7 mouse cellular contexts compared by ENCODE assay signal in the genomic region with DNA sequence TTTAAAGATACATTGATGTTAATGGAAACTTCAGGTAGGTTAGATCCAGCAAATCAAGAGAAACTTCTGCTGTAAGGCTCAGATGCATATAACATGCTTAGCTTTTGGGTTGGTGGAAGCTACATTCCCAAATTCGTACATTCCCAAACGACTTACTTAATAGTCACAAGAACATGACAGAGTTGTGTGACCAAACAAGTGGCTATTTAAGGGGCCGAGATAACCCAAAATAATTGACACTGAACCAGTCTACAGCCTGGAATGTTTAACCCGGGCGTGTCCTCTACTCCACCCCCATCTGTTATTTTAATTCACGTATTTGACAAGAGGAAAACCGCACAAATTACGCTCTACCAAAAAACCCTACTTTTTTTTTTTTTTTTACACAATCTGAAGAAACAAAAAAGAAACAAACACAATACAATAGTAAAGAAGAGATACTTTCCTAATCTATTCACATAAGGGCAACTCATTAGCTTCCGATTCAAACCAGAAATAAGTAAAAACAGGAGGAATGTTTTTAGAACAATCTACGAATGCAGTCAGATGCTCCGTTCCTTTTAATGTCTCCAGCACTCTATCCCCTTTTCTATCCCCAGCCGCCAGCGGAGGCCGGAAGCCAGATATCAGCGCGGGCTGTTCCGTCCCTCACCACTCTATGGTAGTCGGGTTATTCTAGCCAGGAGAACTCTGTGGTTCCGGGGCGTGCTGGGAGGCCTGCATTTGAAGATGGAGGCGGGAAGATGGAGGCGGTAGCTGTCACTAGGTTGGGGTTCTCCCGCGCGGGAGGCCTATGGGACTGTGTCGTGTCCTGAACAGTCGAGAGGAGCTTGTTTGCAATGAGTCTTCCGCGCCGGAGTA. TPM values are rescaled to one million over a fixed set of nuclear protein-coding genes. Genes with fewer than 3 reads are reported as not detected.
A peak's percentile ranks its signal among the peaks of the same experiment; 100 is the strongest.
DNase-seq lines count a peak whose midpoint lies in the region; ATAC-seq lines count a peak whose summit lies in the region.

A gene (plus strand): TSS at position 726 of the 861 bp plus-strand sequence.

- H3K4me2 ChIP-seq in embryonic facial prominence, embryonic 11.5 days (ENCODE audit: low read depth, low read length): peak within 1 kb of the TSS; percentile 75
- peak within 1 kb of the TSS; percentile 98 for H3K4me2 ChIP-seq in midbrain, embryonic 13.5 days (replicated peaks)

- no peaks in the 10 kb centered on the region for H3K9me3 ChIP-seq in embryonic facial prominence, embryonic 11.5 days (replicated peaks; ENCODE audit: control insufficient read depth, low read length)
- H3K9me3 ChIP-seq in limb, embryonic 10.5 days (replicated peaks): no peaks in the 10 kb centered on the region
- no peaks in the 10 kb centered on the region for H3K9me3 ChIP-seq in midbrain, embryonic 13.5 days

- no peaks in the 10 kb centered on the region for H3K4me1 ChIP-seq in embryonic facial prominence, embryonic 11.5 days (ENCODE audit: control insufficient read depth, insufficient read depth, low read length)
- H3K4me1 ChIP-seq in limb, embryonic 10.5 days: peaks cover 14% of the 10 kb centered on the region; the same call in 1 of the 2 replicates
- peaks cover 17% of the 10 kb centered on the region for H3K4me1 ChIP-seq in midbrain, embryonic 13.5 days (replicated peaks)

- no peaks in the 10 kb centered on the region for H3K27me3 ChIP-seq in embryonic facial prominence, embryonic 11.5 days (ENCODE audit: control insufficient read depth, insufficient read depth, low read length)
- no peaks in the 10 kb centered on the region for H3K27me3 ChIP-seq in limb, embryonic 10.5 days (ENCODE audit: low read depth, poor library complexity, severe bottlenecking)
- no peaks in the 10 kb centered on the region for H3K27me3 ChIP-seq in midbrain, embryonic 13.5 days

- 6% methylated on average over 30 of the region's 30 CpGs for WGBS in embryonic facial prominence, embryonic 11.5 days
- 8% methylated on average over 30 of the region's 30 CpGs for WGBS in limb, embryonic 10.5 days
- WGBS in midbrain, embryonic 13.5 days: 7% methylated on average over 30 of the region's 30 CpGs

- peak; percentile 97 for DNase-seq in adrenal gland, postnatal 14 days
- DNase-seq in embryonic facial prominence, embryonic 11.5 days (ENCODE audit: low spot score): peak; percentile 96
- peak; percentile 87 for DNase-seq in kidney, adult 11 months
- DNase-seq in limb, embryonic 10.5 days (ENCODE audit: low spot score): peak; percentile 91
- DNase-seq in spleen, adult 12 weeks (ENCODE audit: low spot score): peak; percentile 89

- H3K9ac ChIP-seq in embryonic facial prominence, embryonic 11.5 days (replicated peaks; ENCODE audit: low read length): peak within 1 kb of the TSS; percentile 86
- H3K9ac ChIP-seq in midbrain, embryonic 13.5 days (replicated peaks): peak within 1 kb of the TSS; percentile 81

- peak within 1 kb of the TSS; percentile 89 for H3K4me3 ChIP-seq in embryonic facial prominence, embryonic 11.5 days (ENCODE audit: low read depth, low read length)
- H3K4me3 ChIP-seq in limb, embryonic 10.5 days: peak within 1 kb of the TSS; percentile 93
- H3K4me3 ChIP-seq in midbrain, embryonic 13.5 days (replicated peaks): peak within 1 kb of the TSS; percentile 88

- H3K36me3 ChIP-seq in embryonic facial prominence, embryonic 11.5 days (replicated peaks; ENCODE audit: control insufficient read depth, insufficient read depth, low read depth, low read length): no peaks in the 10 kb centered on the region
- H3K36me3 ChIP-seq in limb, embryonic 10.5 days: peaks cover 15% of the 10 kb centered on the region
- no peaks in the 10 kb centered on the region for H3K36me3 ChIP-seq in midbrain, embryonic 13.5 days

- peak; percentile 92 for ATAC-seq in embryonic facial prominence, embryonic 11.5 days (replicated peaks; ENCODE audit: insufficient number of reproducible peaks, low FRiP score, low TSS enrichment, low read depth)
- ATAC-seq in granulocyte monocyte progenitor cell, adult 5-6 weeks (replicated peaks; ENCODE audit: poor library complexity, severe bottlenecking): peak; percentile 95
- peak; percentile 99 for ATAC-seq in midbrain, embryonic 13.5 days

- H3K27ac ChIP-seq in embryonic facial prominence, embryonic 11.5 days (replicated peaks; ENCODE audit: low read depth, low read length): no peak within 1 kb of the TSS
- peak within 1 kb of the TSS; percentile 88 for H3K27ac ChIP-seq in limb, embryonic 10.5 days
- H3K27ac ChIP-seq in midbrain, embryonic 13.5 days: no peak within 1 kb of the TSS

RNA-seq across cellular contexts. Expression of the gene that starts here (rescaled TPM):
- total RNA-seq in adrenal gland, postnatal 14 days (2021): 1.8 and 2.1 TPM in 2 replicates
- 10.1 and 11.3 TPM in 2 replicates for polyA plus RNA-seq in embryonic facial prominence, embryonic 11.5 days (2014; fragmentation: Nextera tagmentation; extraction: Ambion mirVana)
- total RNA-seq in granulocyte monocyte progenitor cell, adult 5-6 weeks (2014; fragmentation: Nextera tagmentation): 17.9 and 18.0 TPM in 2 replicates
- 25.2 and 29.3 TPM in 2 replicates for total RNA-seq in granulocyte monocyte progenitor cell, adult 5-6 weeks (2017)
- polyA plus RNA-seq in limb, embryonic 10.5 days (2016; fragmentation: Nextera tagmentation; extraction: Ambion mirVana): 16.0 and 16.5 TPM in 2 replicates
- 4.3 and 4.7 TPM in 2 replicates for polyA plus RNA-seq in midbrain, embryonic 13.5 days (2015; fragmentation: Nextera tagmentation; extraction: Ambion mirVana)
